Mouse (Mus musculus) embryonic fibroblast, embryonic 13.5 days (primary cell): ENCODE measurements at regions not wholly inside any gene's neighbourhood (a gene's known extent, or its start where the extent isn't known, plus 50 kb on each side); places are given as distances from the start of the nearest gene placed in this dataset.

Experiments used
- CTCF ChIP-seq: IDR thresholded peaks from 2 replicates; pipeline ENCODE4 v1.5.1; 2011; ENCODE audit warnings: mild to moderate bottlenecking, control low read depth, low read length, moderate library complexity, borderline replicate concordance; ENCODE audit not compliant: insufficient read depth
- POLR2A ChIP-seq: IDR thresholded peaks from 2 replicates; pipeline ENCODE4 v1.6.1; 2011; ENCODE audit warnings: low read depth, mild to moderate bottlenecking, control low read depth, low read length, moderate library complexity

- TF ChIP-seq CTCF (no peak), POLR2A (no peak)
Observed at GRCm38 (mm10) chr3:127995678-127996077, 99.6 kb upstream of the Fam241a start.
